ENCODE assay signal across 8 mouse cellular contexts in the genomic region with DNA sequence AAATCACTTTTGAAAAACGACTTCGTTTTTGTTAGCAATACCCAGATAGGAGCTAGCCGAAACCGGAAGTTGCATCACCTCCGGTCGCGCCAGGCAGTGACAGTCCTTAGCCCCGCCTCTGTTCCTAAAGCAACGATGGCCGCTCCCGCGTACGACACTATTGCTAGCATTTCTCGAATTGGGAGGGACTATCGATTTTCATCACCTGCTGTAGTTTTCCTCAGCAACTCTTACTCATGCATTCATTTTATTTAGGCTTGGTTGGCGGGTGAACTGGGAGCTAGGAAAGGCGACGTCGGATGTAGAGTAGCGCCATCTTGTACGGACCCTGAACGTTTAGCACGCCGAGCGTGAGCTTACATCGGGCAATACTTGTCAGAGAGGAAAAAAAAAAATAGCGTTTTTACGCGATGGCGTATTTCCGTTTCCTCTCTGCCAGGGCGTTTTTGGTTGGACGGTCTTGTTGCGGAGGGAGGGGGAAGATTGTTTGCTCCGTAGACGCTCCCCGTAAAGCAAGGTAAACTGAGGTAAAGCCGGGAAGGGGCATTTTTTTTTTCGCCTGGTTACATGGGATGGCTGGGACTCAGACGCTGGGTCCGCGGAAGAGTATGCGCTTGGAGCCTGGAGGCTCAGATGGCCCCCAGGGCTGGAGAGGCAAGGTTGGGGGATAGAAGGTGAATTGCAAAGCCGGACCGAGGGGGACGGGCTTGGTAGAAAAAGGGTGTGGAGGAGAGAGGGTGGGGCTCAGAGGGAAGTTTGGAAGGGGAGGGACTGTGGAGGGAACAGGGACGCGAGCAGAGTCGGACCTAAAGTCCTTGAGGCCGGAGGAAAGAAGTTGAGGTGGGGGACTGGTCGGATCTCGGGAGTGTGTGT. TPM values are rescaled to one million over a fixed set of nuclear protein-coding genes. Genes with fewer than 3 reads are reported as not detected.
DNase-seq lines count a peak whose midpoint lies in the region; ATAC-seq lines count a peak whose summit lies in the region.

A gene (minus strand): TSS at position 64 of the 873 bp plus-strand sequence.
A gene (plus strand): TSS at position 449 of the 873 bp plus-strand sequence.

- H3K27me3 ChIP-seq in hindbrain, embryonic 14.5 days (ENCODE audit: control insufficient read depth, insufficient read depth, low read length): no peaks in the 10 kb centered on the region

- peak; percentile 96 for ATAC-seq in hindbrain, embryonic 14.5 days (ENCODE audit: low FRiP score)

- peak within 1 kb of the TSS; percentile 81 for H3K9ac ChIP-seq in hindbrain, embryonic 14.5 days

- peak within 1 kb of the TSS; percentile 56 for H3K4me3 ChIP-seq in hindbrain, embryonic 14.5 days (replicated peaks; ENCODE audit: low read length)

- H3K36me3 ChIP-seq in hindbrain, embryonic 14.5 days (replicated peaks; ENCODE audit: control insufficient read depth, insufficient read depth): peaks cover 43% of the 10 kb centered on the region

- peak within 1 kb of the TSS; percentile 74 for H3K4me2 ChIP-seq in hindbrain, embryonic 14.5 days (replicated peaks)

- under 1% methylated on average over 52 of the region's 52 CpGs for WGBS in hindbrain, embryonic 14.5 days

- H3K9me3 ChIP-seq in hindbrain, embryonic 14.5 days (ENCODE audit: control insufficient read depth, low read length): peaks cover 3% of the 10 kb centered on the region; the same call in 1 of the 2 replicates

- peak; percentile 98 for DNase-seq in R1 (ENCODE audit: low read depth, low spot score)
- DNase-seq in cerebellum, postnatal 14 days: peak; percentile 88 to 93
- peak; percentile 80 to 81 for DNase-seq in frontal cortex, postnatal 25 days (ENCODE audit: low spot score in 2 of 2)
- DNase-seq in hindbrain, embryonic 14.5 days (ENCODE audit: low spot score): peak; percentile 96
- peak; percentile 91 for DNase-seq in layer of hippocampus, postnatal 36 days
- peak; percentile 95 for DNase-seq in lung, postnatal 36 days
- peak; percentile 97 for DNase-seq in retina, postnatal 1 day
- DNase-seq in urinary bladder, adult 2 months (ENCODE audit: low spot score): peak; percentile 73

- H3K4me1 ChIP-seq in hindbrain, embryonic 14.5 days (replicated peaks; ENCODE audit: control insufficient read depth, insufficient read depth, low read length): peaks cover 32% of the 10 kb centered on the region

- H3K27ac ChIP-seq in hindbrain, embryonic 14.5 days: peak within 1 kb of the TSS; percentile 78

RNA-seq across cellular contexts. Expression of the first gene that starts in this region (rescaled TPM):
- 38.3 and 44.3 TPM in 2 replicates for polyA plus RNA-seq in hindbrain, embryonic 14.5 days (2014; fragmentation: Nextera tagmentation; extraction: Ambion mirVana)
- total RNA-seq in layer of hippocampus, postnatal 36 days (2021): 10 to 100 TPM; 44.0 to 51.2 TPM
- polyA plus RNA-seq in urinary bladder, adult 2 months (2012; rRNA removed): 43.2 and 48.6 TPM in 2 replicates

RNA-seq across cellular contexts. Expression of the second gene that starts in this region (rescaled TPM):
- 34.3 and 36.5 TPM in 2 replicates for polyA plus RNA-seq in hindbrain, embryonic 14.5 days (2014; fragmentation: Nextera tagmentation; extraction: Ambion mirVana)
- total RNA-seq in layer of hippocampus, postnatal 36 days (2021): 10 to 100 TPM; 50.3 to 52.9 TPM
- 22.0 and 23.9 TPM in 2 replicates for polyA plus RNA-seq in urinary bladder, adult 2 months (2012; rRNA removed)

Comparison
In these comparisons a context has a peak if more than half of its experiments do, and no peak if none do; other contexts are left out.
1. Peak in every context shown above with its lines: DNase-seq, ATAC-seq, H3K4me3 ChIP-seq and H3K27ac ChIP-seq.